Mouse (Mus musculus) lung, embryonic 14.5 days (tissue): ENCODE measurements around the gene Tmem125. TPM values are rescaled to one million over a fixed set of nuclear protein-coding genes. Genes with fewer than 3 reads are reported as not detected.

ENCODE experiments used
- ATAC-seq: fragments of 200-750 bp; cut with Nextera tagmentation; 2 replicates; pipeline ENCODE4 v1.8.0; 2017; ENCODE audit warnings: mild to moderate bottlenecking, moderate TSS enrichment, moderate library complexity; ENCODE audit not compliant: insufficient read depth
- DNase-seq: peaks from one replicate; pipeline ENCODE4 v3.0.0-alpha.2; 2015
- H3K27ac ChIP-seq: fragments of 300-500 bp; sonication (generic); 2 replicates; pipeline ENCODE4 v1.5.1; 2014; ENCODE audit warnings: low read depth, mild to moderate bottlenecking, moderate library complexity
- H3K27me3 ChIP-seq: fragments of 300-500 bp; sonication (generic); 2 replicates; pipeline ENCODE4 v1.6.1; 2014; ENCODE audit warnings: low read length, control low read depth; ENCODE audit not compliant: insufficient read depth
- H3K36me3 ChIP-seq: fragments of 300-500 bp; sonication (generic); 2 replicates; pipeline ENCODE4 v1.6.1; 2014; ENCODE audit warnings: control low read depth; ENCODE audit not compliant: insufficient read depth
- H3K4me1 ChIP-seq: fragments of 300-500 bp; sonication (generic); 2 replicates; pipeline ENCODE4 v1.6.1; 2014; ENCODE audit warnings: antibody characterized with exemption, control low read depth; ENCODE audit not compliant: insufficient read depth
- H3K4me2 ChIP-seq: fragments of 300-500 bp; sonication (generic); 2 replicates; pipeline ENCODE4 v1.6.1; 2014; ENCODE audit warnings: mild to moderate bottlenecking
- H3K4me3 ChIP-seq: fragments of 300-500 bp; sonication (generic); 2 replicates; pipeline ENCODE4 v1.5.1; 2014; ENCODE audit warnings: low read depth, low read length
- H3K9ac ChIP-seq: fragments of 300-500 bp; sonication (generic); 2 replicates; pipeline ENCODE4 v1.6.1; 2014
- H3K9me3 ChIP-seq: fragments of 300-500 bp; sonication (generic); 2 replicates; pipeline ENCODE4 v1.6.1; 2016; ENCODE audit warnings: low read depth, low read length, control low read depth
- CTCF ChIP-seq: IDR thresholded peaks from 2 replicates; pipeline ENCODE4 v1.5.1; 2016; ENCODE audit warnings: antibody characterized with exemption, low read depth
- WGBS: fragments of 180-500 bp; shearing (Covaris S2); extraction: QIAGEN DNeasy Blood & Tissue Kit; methylation state at CpG from one replicate; pipeline ENCODE4 v1.1.7; 2014; 5-methylcytosine and 5-hydroxymethylcytosine counted together
- polyA plus RNA-seq: library from polyadenylated mRNA; unstranded; fragments of >200 nt; fragmentation: Nextera tagmentation; extraction: Ambion mirVana; gene quantifications from 2 replicates; pipeline ENCODE4 v1.2.1, GENCODE M21; 2014

The Tmem125 gene
- polyA plus RNA-seq, 1 experiment from 2014 or later, result 3.6 TPM

- Histone ChIP-seq H3K4me3 (no peak overlapping the region), H3K9me3 (no peaks in the 10 kb centered on the region), H3K27me3 (no peaks in the 10 kb centered on the region), H3K36me3 (no peaks in the 10 kb centered on the region), H3K4me1 (no peaks in the 10 kb centered on the region), H3K27ac (no peak overlapping the region), H3K4me2 (no peak overlapping the region), H3K9ac (no peak overlapping the region)
- DNase-seq, result no peak
- WGBS, result 63% methylated on average over 9 of the region's 9 CpGs
- ATAC-seq, result no peak
- TF ChIP-seq CTCF, result no peak
Measured at GRCm38 (mm10) chr4:118500792-118501191, 43.1 kb downstream of the Tmem125 start.

GRCm38 (mm10) chr4:118500171-118500724 lies 43.6 kb downstream of the Tmem125 start:
- TF ChIP-seq CTCF, result no peak
- Histone ChIP-seq H3K27me3 (no peaks in the 10 kb centered on the region), H3K4me2 (no peak overlapping the region), H3K9ac (no peak overlapping the region), H3K4me3 (no peak overlapping the region), H3K4me1 (no peaks in the 10 kb centered on the region), H3K36me3 (no peaks in the 10 kb centered on the region), H3K27ac (no peak overlapping the region), H3K9me3 (no peaks in the 10 kb centered on the region)
- 40% methylated on average over 6 of the region's 6 CpGs for WGBS
- DNase-seq (no peak), ATAC-seq (no peak)

Other genes starting within 250 kb of the Tmem125 start
- gene Szt2, start 134.8 kb downstream of the Tmem125 start, polyA plus RNA-seq, result 11.1 and 11.7 TPM in 2 replicates
- 94.1 and 96.4 TPM in 2 replicates for gene Med8, start 134.7 kb downstream of the Tmem125 start, polyA plus RNA-seq
- gene Elovl1, start 116.0 kb downstream of the Tmem125 start, polyA plus RNA-seq, result 96.5 and 97.8 TPM in 2 replicates
- gene Cdc20, start 106.7 kb downstream of the Tmem125 start, polyA plus RNA-seq, result 324 and 332 TPM in 2 replicates
- gene Mpl, start 86.5 kb downstream of the Tmem125 start, polyA plus RNA-seq, result 1.3 and 1.8 TPM in 2 replicates
- 52.7 and 54.2 TPM in 2 replicates for gene Tie1, start 54.0 kb downstream of the Tmem125 start, polyA plus RNA-seq
- gene 2610528J11Rik, start 17.0 kb downstream of the Tmem125 start, polyA plus RNA-seq, result 9.0 and 10.3 TPM in 2 replicates
- 0.12 and 0.22 TPM in 2 replicates for gene Cfap57, start 76.7 kb upstream of the Tmem125 start, polyA plus RNA-seq
- 161 and 166 TPM in 2 replicates for gene Ebna1bp2, start 76.8 kb upstream of the Tmem125 start, polyA plus RNA-seq
- not detected in 2 replicates for gene Olfr62, start 114.9 kb upstream of the Tmem125 start, polyA plus RNA-seq
- 0.74 and 0.99 TPM in 2 replicates for gene Olfr1342, start 148.7 kb upstream of the Tmem125 start, polyA plus RNA-seq
- not detected in 2 replicates for gene Olfr1341, start 159.5 kb upstream of the Tmem125 start, polyA plus RNA-seq
- gene Olfr1340, start 176.1 kb upstream of the Tmem125 start, polyA plus RNA-seq, result not detected in 2 replicates
- not detected in 2 replicates for gene Olfr1339, start 188.1 kb upstream of the Tmem125 start, polyA plus RNA-seq
- gene Olfr1338, start 214.7 kb upstream of the Tmem125 start, polyA plus RNA-seq, result not detected in 2 replicates
- not detected in 2 replicates for gene Olfr1337, start 238.5 kb upstream of the Tmem125 start, polyA plus RNA-seq